Mouse (Mus musculus) ovary, postnatal 14 days (tissue): ENCODE results near the gene Cit.
A peak's percentile ranks its signal among the peaks of the same experiment; 100 is the strongest.

Experiments
- DNase-seq: peaks from one replicate; pipeline ENCODE4 v3.0.0; 2022; ENCODE audit warnings: low spot score

Cit gene

DNA sequence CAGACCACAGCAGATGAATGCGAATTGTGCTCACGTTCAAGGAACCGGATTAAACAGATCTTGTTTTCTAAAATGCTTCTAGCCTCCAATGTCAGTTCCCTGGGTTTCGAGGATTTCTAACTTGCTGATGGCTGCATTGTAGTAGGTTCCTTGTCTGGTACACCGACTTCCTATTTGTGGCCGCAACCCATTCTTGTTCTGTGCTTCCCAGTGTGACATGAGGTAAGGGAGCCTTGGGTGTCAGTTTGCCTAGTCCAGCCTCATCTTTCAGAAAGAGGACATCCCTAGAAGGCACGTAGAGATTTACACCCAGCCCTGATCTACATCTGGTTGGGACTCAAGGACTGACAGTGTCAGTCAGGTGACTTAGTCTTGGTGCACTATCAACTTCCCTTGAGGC is 166.6 kb downstream of the Cit start:
- DNase-seq: no peak

GRCm38 (mm10) chr5:116012503-116012902 is 167.4 kb downstream of the Cit start:
- no peak for DNase-seq

GRCm38 (mm10) chr5:116013821-116014220 is 168.7 kb downstream of the Cit start:
- no peak for DNase-seq

DNA sequence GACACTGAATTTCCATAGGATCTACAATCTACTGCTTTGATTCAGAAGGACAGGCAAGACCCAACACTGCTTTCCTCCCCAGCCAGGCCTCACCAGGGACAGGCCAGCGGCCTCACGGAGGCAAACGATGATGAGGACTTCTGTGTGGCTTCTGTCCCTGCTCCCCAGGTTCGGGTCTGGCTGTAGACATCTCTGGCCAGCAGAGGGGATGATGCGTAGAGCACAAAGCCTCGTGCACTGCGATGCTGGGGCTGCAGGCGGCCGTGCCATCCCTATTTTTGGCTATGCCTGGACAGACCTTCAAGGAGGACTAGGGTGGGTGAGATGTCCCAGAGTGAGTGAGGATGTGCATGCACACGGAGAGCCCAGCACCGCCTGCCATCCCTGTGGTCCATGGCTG is 169.2 kb downstream of the Cit start:
- DNase-seq: no peak

- no peak for DNase-seq
These were observed 171.5 kb downstream of the Cit start for GRCm38 (mm10) chr5:116016542-116016941.

DNA sequence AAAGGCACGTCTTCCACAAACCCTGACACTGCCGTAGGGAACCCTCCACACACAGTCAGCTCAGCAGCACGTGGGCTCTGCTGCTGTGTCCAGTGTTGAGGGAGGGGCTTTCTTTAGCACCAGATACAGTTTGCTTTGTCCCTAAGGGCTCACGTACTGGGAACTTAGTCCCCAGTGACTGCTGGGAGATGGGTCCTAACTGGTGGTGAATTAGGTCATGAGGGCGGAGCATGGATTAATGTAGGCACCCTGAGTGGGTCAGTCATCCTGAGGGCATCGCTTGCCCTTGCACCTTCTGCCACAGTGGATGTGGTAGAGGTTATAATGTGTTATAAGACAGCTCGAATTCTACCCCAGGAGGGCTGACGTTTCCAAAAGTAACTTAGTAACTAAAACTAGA is 172.3 kb downstream of the Cit start:
- DNase-seq: no peak

DNA sequence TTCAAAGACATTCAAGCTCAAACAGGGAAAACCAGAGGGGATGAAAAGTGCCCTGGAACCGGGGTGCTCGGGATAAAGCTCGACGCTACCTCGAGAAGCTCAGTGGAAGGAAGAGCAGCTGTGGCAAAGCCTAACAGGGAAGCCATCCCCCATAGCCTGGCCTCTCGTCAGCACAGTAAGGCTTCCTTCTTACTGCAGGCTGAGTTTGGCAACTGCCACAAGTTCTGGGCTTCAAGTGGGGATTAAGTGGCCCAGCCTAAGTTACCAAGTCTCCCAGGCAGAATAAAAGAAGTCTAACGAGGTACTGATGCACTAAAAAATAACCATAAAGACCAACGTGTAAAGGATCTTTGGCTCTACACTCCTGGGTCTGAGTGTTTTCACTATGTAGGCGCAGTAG is 173.1 kb downstream of the Cit start:
- DNase-seq: no peak

DNA sequence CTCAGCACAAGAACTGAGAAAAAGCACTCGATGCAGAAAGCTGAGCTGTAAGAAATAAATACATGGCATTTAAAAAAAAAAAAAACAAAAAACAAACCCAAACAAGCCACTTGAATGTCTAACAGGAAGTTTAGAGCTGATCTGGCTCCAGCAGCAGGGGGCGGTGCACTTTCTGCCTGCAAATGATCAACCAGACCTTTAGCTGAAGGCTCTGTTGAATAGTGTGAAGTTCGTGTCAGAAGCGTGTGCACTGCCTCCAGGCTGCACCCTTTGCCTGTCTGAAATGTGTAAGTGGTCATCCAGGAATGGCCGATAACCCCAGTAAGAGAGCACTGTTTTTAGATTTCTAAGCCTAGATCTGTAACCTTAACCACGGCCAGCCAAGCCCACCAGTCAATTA is 173.7 kb downstream of the Cit start:
- DNase-seq: no peak

GRCm38 (mm10) chr5:116019371-116019770 is 174.3 kb downstream of the Cit start:
- no peak for DNase-seq

- no peak for DNase-seq
These were observed 176.5 kb downstream of the Cit start for GRCm38 (mm10) chr5:116021552-116021951.

DNA sequence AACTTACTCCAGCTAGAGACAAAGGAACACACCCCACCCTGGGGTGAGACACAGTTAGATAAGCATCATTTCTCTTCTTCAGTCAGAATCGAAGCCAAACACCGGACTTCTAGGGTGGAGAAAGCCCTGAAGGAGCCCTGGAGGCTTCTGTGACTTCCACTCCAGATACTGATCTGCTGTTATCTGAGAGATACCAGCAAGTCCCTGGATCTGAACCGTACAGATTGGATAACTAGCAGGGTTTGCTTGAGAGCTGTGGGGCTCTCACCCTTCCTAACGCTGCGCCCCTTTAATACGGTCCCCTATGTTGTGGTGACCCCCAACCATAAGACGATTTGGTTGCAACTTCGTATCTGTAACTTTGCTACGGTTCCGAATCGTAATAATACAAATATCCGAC is 177.1 kb downstream of the Cit start:
- no peak for DNase-seq

DNA sequence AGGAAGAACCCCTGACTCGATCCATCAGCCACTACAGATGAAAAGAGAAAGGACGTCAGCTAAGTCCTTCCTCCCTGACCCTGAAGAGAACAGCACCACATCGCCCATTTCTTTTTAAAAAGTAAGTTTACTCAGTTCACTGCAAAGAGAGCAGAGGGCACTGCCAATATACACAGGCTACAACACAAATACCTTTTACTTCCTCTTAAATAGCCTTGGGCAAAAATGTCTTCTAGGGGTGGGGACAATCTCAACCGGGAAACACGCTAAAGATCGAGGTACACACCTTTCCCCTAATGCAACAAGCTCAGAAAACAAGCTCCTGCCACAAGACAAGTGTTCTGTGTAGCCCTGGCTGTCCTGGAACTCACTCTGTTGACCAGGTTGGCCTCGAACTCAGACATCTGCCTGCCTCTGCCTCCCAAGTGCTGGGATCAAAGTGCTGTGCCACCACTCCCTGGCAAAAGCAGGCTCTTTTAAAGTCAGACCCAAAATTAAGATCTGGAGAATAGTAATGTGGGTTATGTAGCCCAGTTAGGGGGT is 177.7 kb downstream of the Cit start:
- no peak for DNase-seq

- no peak for DNase-seq
These were observed 178.2 kb downstream of the Cit start for GRCm38 (mm10) chr5:116023251-116023661.

GRCm38 (mm10) chr5:116023821-116024284 is 178.8 kb downstream of the Cit start:
- no peak for DNase-seq

- peak; percentile 84 for DNase-seq
These were observed 179.3 kb downstream of the Cit start, which contains the start of gene Prkab1 for GRCm38 (mm10) chr5:116024327-116024739. Prkab1 (minus strand) TSS chr5:116024508.

DNA sequence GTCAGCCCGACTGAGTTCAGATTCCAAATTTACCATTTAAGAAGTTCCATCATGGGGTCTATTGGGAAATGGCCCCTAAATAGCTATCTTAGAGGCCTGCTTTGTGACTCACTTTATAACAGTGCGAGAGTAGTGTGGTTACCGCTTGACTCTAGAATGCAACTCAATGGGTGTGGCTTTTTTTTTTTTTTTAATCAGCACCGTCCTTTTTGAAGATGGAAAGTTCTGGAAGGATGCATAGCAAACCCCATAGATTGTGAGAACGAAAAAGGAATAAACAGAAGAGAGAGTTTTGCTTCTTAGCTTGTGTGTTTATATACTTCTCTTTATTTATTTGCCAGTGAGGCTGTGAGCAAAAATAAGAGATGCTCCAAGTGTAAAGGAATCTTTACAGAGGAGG is 181.0 kb downstream of the Cit start:
- no peak for DNase-seq

GRCm38 (mm10) chr5:116026561-116026960 is 181.5 kb downstream of the Cit start:
- DNase-seq: no peak

GRCm38 (mm10) chr5:116029071-116029470 is 184.0 kb downstream of the Cit start:
- DNase-seq: no peak

DNA sequence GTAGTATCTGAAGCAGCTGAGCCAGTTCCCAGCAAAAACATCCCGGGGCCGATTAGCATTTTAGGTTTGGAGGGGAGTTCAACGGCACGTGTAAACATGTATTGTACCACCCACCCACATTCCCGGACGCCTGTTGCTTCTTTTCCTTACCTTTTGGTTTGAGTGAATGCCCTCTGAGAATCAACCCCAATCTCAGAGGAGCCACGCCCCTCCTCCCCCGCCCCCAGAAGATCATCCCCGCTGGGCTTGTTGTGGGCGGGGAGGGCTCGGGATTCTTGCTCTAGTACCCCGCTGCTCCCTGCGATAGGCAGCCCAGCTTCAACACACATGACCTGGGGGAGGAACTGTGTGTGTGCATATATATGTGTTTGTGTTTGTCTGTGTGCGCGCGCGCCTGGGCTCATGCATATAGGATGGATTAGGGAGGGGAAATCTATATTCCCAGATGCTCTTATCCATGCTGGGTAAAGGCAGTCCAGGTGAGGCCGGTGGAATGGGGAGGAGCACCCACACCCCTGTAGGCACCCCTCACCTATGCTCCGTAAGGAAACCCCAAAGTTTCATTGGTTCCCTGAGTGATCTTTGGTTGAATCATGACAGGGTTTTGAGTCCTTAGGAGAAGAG is 185.6 kb downstream of the Cit start:
- no peak for DNase-seq

- DNase-seq: peak; percentile 62
These were observed 186.1 kb downstream of the Cit start for GRCm38 (mm10) chr5:116031190-116031577.

- no peak for DNase-seq
These were observed 191.4 kb downstream of the Cit start for GRCm38 (mm10) chr5:116036465-116036864.

DNA sequence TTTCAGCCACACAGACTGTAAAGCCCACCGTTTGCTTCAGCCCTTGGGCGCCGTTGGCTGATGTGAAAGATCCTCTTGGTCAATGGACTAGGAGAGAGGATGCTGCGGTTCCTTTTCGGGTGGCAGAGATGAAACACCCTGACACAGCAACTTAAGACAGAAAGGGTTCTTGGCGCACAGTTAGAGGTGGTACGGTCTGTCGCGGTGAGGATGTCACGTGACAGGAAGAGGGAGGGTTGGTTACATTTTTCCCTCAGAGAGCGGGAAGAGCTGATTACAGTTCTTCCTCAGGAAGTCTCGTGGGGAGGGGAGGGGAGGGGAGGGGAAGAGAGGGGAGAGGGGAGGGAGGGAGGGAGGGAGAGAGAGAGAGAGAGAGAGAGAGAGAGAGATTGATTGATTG is 192.7 kb downstream of the Cit start:
- no peak for DNase-seq

GRCm38 (mm10) chr5:116039706-116040105 is 194.6 kb downstream of the Cit start:
- DNase-seq: no peak

- DNase-seq: no peak
These were observed 197.2 kb downstream of the Cit start for GRCm38 (mm10) chr5:116042241-116042640.
